Mouse (Mus musculus): ENCODE data around the gene Srbd1. TPM values are rescaled to one million over a fixed set of nuclear protein-coding genes. Genes with fewer than 3 reads are reported as not detected.

Srbd1 gene
- polyA plus RNA-seq, 1 experiment from 2014 or later: 18.4 TPM

GRCm38 (mm10) chr17:86065833-86066232, 79.1 kb downstream of the Srbd1 start:
- no peak for ATAC-seq (ENCODE audit: low read depth)

GRCm38 (mm10) chr17:86063461-86063860, 81.5 kb downstream of the Srbd1 start:
- WGBS: 12% methylated on average over 5 of the region's 5 CpGs
- H3K4me1 ChIP-seq (replicated peaks; ENCODE audit: control insufficient read depth, insufficient read depth, low read length): no peaks in the 10 kb centered on the region
- no peaks in the 10 kb centered on the region for H3K9me3 ChIP-seq (ENCODE audit: control insufficient read depth, low read length)
- no peak overlapping the region for H3K4me3 ChIP-seq (ENCODE audit: low read length)
- ATAC-seq (ENCODE audit: low read depth): peak; percentile 67; the same call in 1 of the 2 replicates
- no peaks in the 10 kb centered on the region for H3K36me3 ChIP-seq (ENCODE audit: control insufficient read depth, insufficient read depth, low read length)
- H3K27ac ChIP-seq (ENCODE audit: low read length): no peak overlapping the region
- no peak overlapping the region for H3K4me2 ChIP-seq (ENCODE audit: low read depth, low read length)
- H3K9ac ChIP-seq (ENCODE audit: low read length): no peak overlapping the region
- no peaks in the 10 kb centered on the region for H3K27me3 ChIP-seq (ENCODE audit: control insufficient read depth, insufficient read depth, low read depth, low read length)

More at GRCm38 (mm10) chr17:86065833-86066232, 79.1 kb downstream of the Srbd1 start:
- H3K4me1 ChIP-seq (replicated peaks; ENCODE audit: control insufficient read depth, insufficient read depth, low read length): no peaks in the 10 kb centered on the region
- H3K4me3 ChIP-seq (ENCODE audit: low read length): no peak overlapping the region
- 91% methylated on average over 6 of the region's 7 CpGs for WGBS
- H3K9ac ChIP-seq (ENCODE audit: low read length): no peak overlapping the region
- no peaks in the 10 kb centered on the region for H3K27me3 ChIP-seq (ENCODE audit: control insufficient read depth, insufficient read depth, low read depth, low read length)
- no peak overlapping the region for H3K4me2 ChIP-seq (ENCODE audit: low read depth, low read length)
- no peaks in the 10 kb centered on the region for H3K9me3 ChIP-seq (ENCODE audit: control insufficient read depth, low read length)
- no peaks in the 10 kb centered on the region for H3K36me3 ChIP-seq (ENCODE audit: control insufficient read depth, insufficient read depth, low read length)
- H3K27ac ChIP-seq (ENCODE audit: low read length): no peak overlapping the region

GRCm38 (mm10) chr17:86060911-86061310, 84.1 kb downstream of the Srbd1 start:
- Histone ChIP-seq H3K4me1 (replicated peaks; ENCODE audit: control insufficient read depth, insufficient read depth, low read length) (no peaks in the 10 kb centered on the region), H3K27ac (ENCODE audit: low read length) (no peak overlapping the region), H3K4me2 (ENCODE audit: low read depth, low read length) (no peak overlapping the region), H3K27me3 (ENCODE audit: control insufficient read depth, insufficient read depth, low read depth, low read length) (no peaks in the 10 kb centered on the region), H3K36me3 (ENCODE audit: control insufficient read depth, insufficient read depth, low read length) (no peaks in the 10 kb centered on the region), H3K9ac (ENCODE audit: low read length) (no peak overlapping the region), H3K4me3 (ENCODE audit: low read length) (no peak overlapping the region), H3K9me3 (ENCODE audit: control insufficient read depth, low read length) (no peaks in the 10 kb centered on the region)
- no peak for ATAC-seq (ENCODE audit: low read depth)
- whole genome bisulfite sequencing: 85% methylated on average over 5 of the region's 5 CpGs

GRCm38 (mm10) chr17:86040221-86040984, 104.6 kb downstream of the Srbd1 start:
- WGBS: 65% methylated on average over 13 of the region's 13 CpGs
- H3K9me3 ChIP-seq (ENCODE audit: control insufficient read depth, low read length): no peaks in the 10 kb centered on the region
- peaks cover 20% of the 10 kb centered on the region for H3K4me1 ChIP-seq (replicated peaks; ENCODE audit: control insufficient read depth, insufficient read depth, low read length)
- no peak overlapping the region for H3K4me3 ChIP-seq (ENCODE audit: low read length)
- ATAC-seq (ENCODE audit: low read depth): peak; percentile 31; the same call in 1 of the 2 replicates
- H3K4me2 ChIP-seq (ENCODE audit: low read depth, low read length): no peak overlapping the region
- no peak overlapping the region for H3K9ac ChIP-seq (ENCODE audit: low read length)
- H3K27ac ChIP-seq (ENCODE audit: low read length): no peak overlapping the region
- no peaks in the 10 kb centered on the region for H3K27me3 ChIP-seq (ENCODE audit: control insufficient read depth, insufficient read depth, low read depth, low read length)
- no peaks in the 10 kb centered on the region for H3K36me3 ChIP-seq (ENCODE audit: control insufficient read depth, insufficient read depth, low read length)

- no peak overlapping the region for H3K9ac ChIP-seq (ENCODE audit: low read length)
- no peak for ATAC-seq (ENCODE audit: low read depth)
- no peak overlapping the region for H3K27ac ChIP-seq (ENCODE audit: low read length)
- H3K36me3 ChIP-seq (ENCODE audit: control insufficient read depth, insufficient read depth, low read length): no peaks in the 10 kb centered on the region
- no peaks in the 10 kb centered on the region for H3K27me3 ChIP-seq (ENCODE audit: control insufficient read depth, insufficient read depth, low read depth, low read length)
- H3K9me3 ChIP-seq (ENCODE audit: control insufficient read depth, low read length): no peaks in the 10 kb centered on the region
- H3K4me2 ChIP-seq (ENCODE audit: low read depth, low read length): no peak overlapping the region
- peaks cover 20% of the 10 kb centered on the region for H3K4me1 ChIP-seq (replicated peaks; ENCODE audit: control insufficient read depth, insufficient read depth, low read length)
- H3K4me3 ChIP-seq (ENCODE audit: low read length): no peak overlapping the region
- WGBS: 67% methylated on average over 3 of the region's 3 CpGs
Measured at GRCm38 (mm10) chr17:86039741-86040140, 105.2 kb downstream of the Srbd1 start.

- Histone ChIP-seq H3K9ac (ENCODE audit: low read length) (peak overlapping the region; percentile 2; the same call in 1 of the 2 replicates), H3K36me3 (ENCODE audit: control insufficient read depth, insufficient read depth, low read length) (no peaks in the 10 kb centered on the region), H3K4me1 (replicated peaks; ENCODE audit: control insufficient read depth, insufficient read depth, low read length) (peaks cover 22% of the 10 kb centered on the region), H3K4me3 (ENCODE audit: low read length) (no peak overlapping the region), H3K27ac (ENCODE audit: low read length) (peak overlapping the region; percentile 76), H3K4me2 (ENCODE audit: low read depth, low read length) (peak overlapping the region; percentile 13; the same call in 1 of the 2 replicates), H3K9me3 (ENCODE audit: control insufficient read depth, low read length) (no peaks in the 10 kb centered on the region), H3K27me3 (ENCODE audit: control insufficient read depth, insufficient read depth, low read depth, low read length) (no peaks in the 10 kb centered on the region)
- ATAC-seq (ENCODE audit: low read depth): peak; percentile 85
- 11% methylated on average over 13 of the region's 13 CpGs for WGBS
Measured at GRCm38 (mm10) chr17:86038211-86038648, 106.7 kb downstream of the Srbd1 start.

- no peak for ATAC-seq (ENCODE audit: low read depth)
- no peak overlapping the region for H3K4me3 ChIP-seq (ENCODE audit: low read length)
Measured at GRCm38 (mm10) chr17:86035576-86035975, 109.4 kb downstream of the Srbd1 start.

GRCm38 (mm10) chr17:86035146-86035545, 109.8 kb downstream of the Srbd1 start:
- WGBS: 86% methylated on average over 12 of the region's 12 CpGs
- no peaks in the 10 kb centered on the region for H3K9me3 ChIP-seq (ENCODE audit: control insufficient read depth, low read length)
- H3K4me1 ChIP-seq (replicated peaks; ENCODE audit: control insufficient read depth, insufficient read depth, low read length): peaks cover 20% of the 10 kb centered on the region

More at GRCm38 (mm10) chr17:86035576-86035975, 109.4 kb downstream of the Srbd1 start:
- Histone ChIP-seq H3K4me2 (ENCODE audit: low read depth, low read length) (no peak overlapping the region), H3K27ac (ENCODE audit: low read length) (no peak overlapping the region), H3K9me3 (ENCODE audit: control insufficient read depth, low read length) (no peaks in the 10 kb centered on the region), H3K27me3 (ENCODE audit: control insufficient read depth, insufficient read depth, low read depth, low read length) (no peaks in the 10 kb centered on the region), H3K36me3 (ENCODE audit: control insufficient read depth, insufficient read depth, low read length) (no peaks in the 10 kb centered on the region), H3K4me1 (replicated peaks; ENCODE audit: control insufficient read depth, insufficient read depth, low read length) (peaks cover 22% of the 10 kb centered on the region), H3K9ac (ENCODE audit: low read length) (no peak overlapping the region)
- whole genome bisulfite sequencing: 73% methylated on average over 3 of the region's 3 CpGs

GRCm38 (mm10) chr17:86034641-86035040, 110.3 kb downstream of the Srbd1 start:
- no peak overlapping the region for H3K4me3 ChIP-seq (ENCODE audit: low read length)
- H3K4me1 ChIP-seq (replicated peaks; ENCODE audit: control insufficient read depth, insufficient read depth, low read length): peaks cover 17% of the 10 kb centered on the region
- ATAC-seq (ENCODE audit: low read depth): no peak
- no peaks in the 10 kb centered on the region for H3K9me3 ChIP-seq (ENCODE audit: control insufficient read depth, low read length)
- no peak overlapping the region for H3K27ac ChIP-seq (ENCODE audit: low read length)
- no peaks in the 10 kb centered on the region for H3K27me3 ChIP-seq (ENCODE audit: control insufficient read depth, insufficient read depth, low read depth, low read length)
- no peaks in the 10 kb centered on the region for H3K36me3 ChIP-seq (ENCODE audit: control insufficient read depth, insufficient read depth, low read length)
- H3K9ac ChIP-seq (ENCODE audit: low read length): no peak overlapping the region
- no peak overlapping the region for H3K4me2 ChIP-seq (ENCODE audit: low read depth, low read length)
- WGBS: 79% methylated on average over 6 of the region's 6 CpGs

More at GRCm38 (mm10) chr17:86035146-86035545, 109.8 kb downstream of the Srbd1 start:
- ATAC-seq (ENCODE audit: low read depth): no peak
- Histone ChIP-seq H3K27me3 (ENCODE audit: control insufficient read depth, insufficient read depth, low read depth, low read length) (no peaks in the 10 kb centered on the region), H3K27ac (ENCODE audit: low read length) (no peak overlapping the region), H3K4me2 (ENCODE audit: low read depth, low read length) (no peak overlapping the region), H3K4me3 (ENCODE audit: low read length) (no peak overlapping the region), H3K9ac (ENCODE audit: low read length) (no peak overlapping the region), H3K36me3 (ENCODE audit: control insufficient read depth, insufficient read depth, low read length) (no peaks in the 10 kb centered on the region)

Measured in lung, embryonic 16.5 days (tissue).